Mouse (Mus musculus): ENCODE measurements around the gene AC124108.1. TPM values are rescaled to one million over a fixed set of nuclear protein-coding genes. Genes with fewer than 3 reads are reported as not detected.

The AC124108.1 gene
- polyA plus RNA-seq, 1 experiment from 2014 or later = 0.69 TPM

GRCm38 (mm10) chr1:132206828-132207227, 15.6 kb downstream of the AC124108.1 start:
- no peak for ATAC-seq (ENCODE audit: borderline replicate concordance, extremely low read depth, low FRiP score, low TSS enrichment)
- no peaks in the 10 kb centered on the region for H3K36me3 ChIP-seq
- no peak overlapping the region for H3K9ac ChIP-seq
- no peak overlapping the region for H3K27ac ChIP-seq
- H3K4me1 ChIP-seq = peaks cover 33% of the 10 kb centered on the region
- no peak overlapping the region for H3K4me3 ChIP-seq
- 69% methylated on average over 3 of the region's 3 CpGs for WGBS
- H3K27me3 ChIP-seq = 0 out of 2 replicates have a peak, but pooled peaks cover 6% of the 10 kb centered on the region
- no peak overlapping the region for H3K4me2 ChIP-seq
- no peaks in the 10 kb centered on the region for H3K9me3 ChIP-seq

GRCm38 (mm10) chr1:132208154-132208553, 16.9 kb downstream of the AC124108.1 start:
- no peaks in the 10 kb centered on the region for H3K36me3 ChIP-seq
- no peak overlapping the region for H3K27ac ChIP-seq
- H3K9me3 ChIP-seq = no peaks in the 10 kb centered on the region
- WGBS = 18% methylated on average over 4 of the region's 4 CpGs
- H3K4me2 ChIP-seq = no peak overlapping the region
- no peak overlapping the region for H3K4me3 ChIP-seq
- no peak for ATAC-seq (ENCODE audit: borderline replicate concordance, extremely low read depth, low FRiP score, low TSS enrichment)
- H3K27me3 ChIP-seq = 0 out of 2 replicates have a peak, but pooled peaks cover 6% of the 10 kb centered on the region
- no peak overlapping the region for H3K9ac ChIP-seq
- H3K4me1 ChIP-seq = peaks cover 34% of the 10 kb centered on the region

GRCm38 (mm10) chr1:132209400-132209799, 18.1 kb downstream of the AC124108.1 start:
- Histone ChIP-seq H3K4me2 (no peak overlapping the region), H3K4me3 (no peak overlapping the region), H3K9ac (no peak overlapping the region), H3K27me3 (0 out of 2 replicates have a peak, but pooled peaks cover 6% of the 10 kb centered on the region), H3K4me1 (peaks cover 34% of the 10 kb centered on the region), H3K9me3 (no peaks in the 10 kb centered on the region), H3K27ac (no peak overlapping the region), H3K36me3 (no peaks in the 10 kb centered on the region)
- WGBS = 74% methylated on average over 10 of the region's 10 CpGs
- ATAC-seq (ENCODE audit: borderline replicate concordance, extremely low read depth, low FRiP score, low TSS enrichment) = no peak

- Histone ChIP-seq H3K9me3 (no peaks in the 10 kb centered on the region), H3K4me1 (peaks cover 26% of the 10 kb centered on the region), H3K9ac (no peak overlapping the region), H3K4me2 (no peak overlapping the region), H3K27ac (no peak overlapping the region), H3K36me3 (no peaks in the 10 kb centered on the region), H3K27me3 (0 out of 2 replicates have a peak, but pooled peaks cover 6% of the 10 kb centered on the region), H3K4me3 (no peak overlapping the region)
- no peak for ATAC-seq (ENCODE audit: borderline replicate concordance, extremely low read depth, low FRiP score, low TSS enrichment)
- WGBS = 13% methylated on average over 7 of the region's 7 CpGs
These were observed 19.7 kb downstream of the AC124108.1 start for GRCm38 (mm10) chr1:132210922-132211321.

- Histone ChIP-seq H3K36me3 (no peaks in the 10 kb centered on the region), H3K4me2 (peak overlapping the region; percentile 50), H3K9ac (no peak overlapping the region), H3K4me3 (peak overlapping the region; percentile 27; the same call in 1 of the 2 replicates), H3K4me1 (peaks cover 22% of the 10 kb centered on the region), H3K27me3 (0 out of 2 replicates have a peak, but pooled peaks cover 6% of the 10 kb centered on the region), H3K9me3 (no peaks in the 10 kb centered on the region), H3K27ac (no peak overlapping the region)
- WGBS = 23% methylated on average over 12 of the region's 12 CpGs
- no peak for ATAC-seq (ENCODE audit: borderline replicate concordance, extremely low read depth, low FRiP score, low TSS enrichment)
These were observed 20.4 kb downstream of the AC124108.1 start for GRCm38 (mm10) chr1:132211672-132212071.

GRCm38 (mm10) chr1:132212218-132212617, 21.0 kb downstream of the AC124108.1 start:
- no peak overlapping the region for H3K27ac ChIP-seq
- no peaks in the 10 kb centered on the region for H3K36me3 ChIP-seq
- ATAC-seq (ENCODE audit: borderline replicate concordance, extremely low read depth, low FRiP score, low TSS enrichment) = peak; percentile 33; the same call in 1 of the 2 replicates
- peaks cover 22% of the 10 kb centered on the region for H3K4me1 ChIP-seq
- 5% methylated on average over 20 of the region's 20 CpGs for WGBS
- H3K4me3 ChIP-seq = peak overlapping the region; percentile 27
- 0 out of 2 replicates have a peak, but pooled peaks cover 6% of the 10 kb centered on the region for H3K27me3 ChIP-seq
- H3K9ac ChIP-seq = no peak overlapping the region
- no peaks in the 10 kb centered on the region for H3K9me3 ChIP-seq
- peak overlapping the region; percentile 50 for H3K4me2 ChIP-seq

GRCm38 (mm10) chr1:132213076-132213475, 21.8 kb downstream of the AC124108.1 start:
- H3K36me3 ChIP-seq = no peaks in the 10 kb centered on the region
- H3K9ac ChIP-seq = no peak overlapping the region
- no peak for ATAC-seq (ENCODE audit: borderline replicate concordance, extremely low read depth, low FRiP score, low TSS enrichment)
- no peak overlapping the region for H3K27ac ChIP-seq
- 0 out of 2 replicates have a peak, but pooled peaks cover 6% of the 10 kb centered on the region for H3K27me3 ChIP-seq
- peaks cover 22% of the 10 kb centered on the region for H3K4me1 ChIP-seq
- no peak overlapping the region for H3K4me2 ChIP-seq
- H3K4me3 ChIP-seq = no peak overlapping the region
- no peaks in the 10 kb centered on the region for H3K9me3 ChIP-seq
- WGBS = 40% methylated on average over 6 of the region's 6 CpGs

- no peak for ATAC-seq (ENCODE audit: borderline replicate concordance, extremely low read depth, low FRiP score, low TSS enrichment)
- Histone ChIP-seq H3K36me3 (no peaks in the 10 kb centered on the region), H3K9me3 (no peaks in the 10 kb centered on the region), H3K27me3 (no peaks in the 10 kb centered on the region; the same call in 1 of the 2 replicates), H3K9ac (no peak overlapping the region), H3K4me3 (no peak overlapping the region), H3K4me1 (peaks cover 13% of the 10 kb centered on the region), H3K4me2 (no peak overlapping the region), H3K27ac (no peak overlapping the region)
- WGBS = 50% methylated on average over 3 of the region's 3 CpGs
These were observed 25.0 kb downstream of the AC124108.1 start for GRCm38 (mm10) chr1:132216276-132216675.

GRCm38 (mm10) chr1:132221627-132222026, 30.4 kb downstream of the AC124108.1 start:
- peaks cover 9% of the 10 kb centered on the region; the same call in 1 of the 2 replicates for H3K27me3 ChIP-seq
- no peaks in the 10 kb centered on the region for H3K9me3 ChIP-seq
- H3K27ac ChIP-seq = no peak overlapping the region
- H3K4me3 ChIP-seq = no peak overlapping the region
- no peaks in the 10 kb centered on the region for H3K4me1 ChIP-seq
- no peak overlapping the region for H3K4me2 ChIP-seq
- WGBS = 41% methylated on average over 2 of the region's 2 CpGs
- H3K36me3 ChIP-seq = no peaks in the 10 kb centered on the region
- H3K9ac ChIP-seq = no peak overlapping the region
- ATAC-seq (ENCODE audit: borderline replicate concordance, extremely low read depth, low FRiP score, low TSS enrichment) = no peak

GRCm38 (mm10) chr1:132222166-132222565, 30.9 kb downstream of the AC124108.1 start:
- H3K4me2 ChIP-seq = no peak overlapping the region
- 44% methylated on average over 6 of the region's 6 CpGs for WGBS
- no peak for ATAC-seq (ENCODE audit: borderline replicate concordance, extremely low read depth, low FRiP score, low TSS enrichment)
- no peak overlapping the region for H3K9ac ChIP-seq
- H3K27ac ChIP-seq = no peak overlapping the region
- peaks cover 9% of the 10 kb centered on the region; the same call in 1 of the 2 replicates for H3K27me3 ChIP-seq
- H3K4me1 ChIP-seq = no peaks in the 10 kb centered on the region
- no peak overlapping the region for H3K4me3 ChIP-seq
- no peaks in the 10 kb centered on the region for H3K36me3 ChIP-seq
- H3K9me3 ChIP-seq = no peaks in the 10 kb centered on the region

- Histone ChIP-seq H3K27me3 (peaks cover 9% of the 10 kb centered on the region; the same call in 1 of the 2 replicates), H3K4me1 (no peaks in the 10 kb centered on the region), H3K4me3 (no peak overlapping the region), H3K4me2 (no peak overlapping the region), H3K27ac (no peak overlapping the region), H3K9ac (no peak overlapping the region), H3K36me3 (no peaks in the 10 kb centered on the region), H3K9me3 (no peaks in the 10 kb centered on the region)
- WGBS = 69% methylated on average over 13 of the region's 13 CpGs
- no peak for ATAC-seq (ENCODE audit: borderline replicate concordance, extremely low read depth, low FRiP score, low TSS enrichment)
These were observed 35.2 kb downstream of the AC124108.1 start for GRCm38 (mm10) chr1:132226297-132227080.

GRCm38 (mm10) chr1:132229667-132230066, 38.4 kb downstream of the AC124108.1 start, which contains the start of gene Gm10188:
Gm10188 (minus strand) TSS chr1:132229767.
- Histone ChIP-seq H3K36me3 (no peaks in the 10 kb centered on the region), H3K27me3 (peaks cover 2% of the 10 kb centered on the region; the same call in 1 of the 2 replicates), H3K9ac (no peak within 1 kb of the TSS), H3K4me1 (no peaks in the 10 kb centered on the region), H3K4me3 (no peak within 1 kb of the TSS), H3K9me3 (no peaks in the 10 kb centered on the region), H3K4me2 (no peak within 1 kb of the TSS), H3K27ac (no peak within 1 kb of the TSS)
- no peak for ATAC-seq (ENCODE audit: borderline replicate concordance, extremely low read depth, low FRiP score, low TSS enrichment)
- WGBS = 78% methylated on average over 3 of the region's 3 CpGs

Data from lung, embryonic 15.5 days (tissue).